Mouse (Mus musculus) liver, postnatal 0 days (tissue): Measurements from ENCODE around the gene Sort1.

Source experiments
- CTCF ChIP-seq: sonication (generic); IDR thresholded peaks from 2 replicates; pipeline ENCODE4 v1.5.1; 2016; ENCODE audit warnings: antibody characterized with exemption, low read depth
- EP300 ChIP-seq: IDR thresholded peaks from 2 replicates; pipeline ENCODE4 v1.6.1; 2016; ENCODE audit warnings: antibody characterized with exemption, low read depth, mild to moderate bottlenecking

- TF ChIP-seq CTCF (no peak), EP300 (no peak)
Measured at GRCm38 (mm10) chr3:108241243-108241839, 42.5 kb upstream of the Sort1 start.
